Mouse (Mus musculus) urinary bladder, postnatal 10 days (tissue): ENCODE data around the gene Fcer1g.

Source experiments
- DNase-seq: peaks from one replicate; pipeline ENCODE4 v3.0.0; 2022; ENCODE audit warnings: low spot score

Fcer1g gene

GRCm38 (mm10) chr1:171234126-171234525, at the start of gene Fcer1g:
Fcer1g (minus strand) TSS chr1:171234365.
- DNase-seq, result no peak

GRCm38 (mm10) chr1:171283188-171284160, 49.3 kb upstream of the Fcer1g start:
- no peak for DNase-seq

- no peak for DNase-seq
These were observed 48.1 kb upstream of the Fcer1g start for GRCm38 (mm10) chr1:171282086-171282805.

- DNase-seq, result peak; percentile 62
These were observed 47.4 kb upstream of the Fcer1g start for GRCm38 (mm10) chr1:171281528-171281923.

- DNase-seq, result peak; percentile 51
These were observed 46.9 kb upstream of the Fcer1g start, which contains the start of gene Ppox for GRCm38 (mm10) chr1:171280916-171281527. Ppox (minus strand) TSS chr1:171281186.

- no peak for DNase-seq
These were observed 46.2 kb upstream of the Fcer1g start for GRCm38 (mm10) chr1:171280250-171280915.

- DNase-seq, result no peak
These were observed 45.6 kb upstream of the Fcer1g start for GRCm38 (mm10) chr1:171279721-171280120.

GRCm38 (mm10) chr1:171279012-171279705, 45.0 kb upstream of the Fcer1g start:
- no peak for DNase-seq

- no peak for DNase-seq
These were observed 44.3 kb upstream of the Fcer1g start for GRCm38 (mm10) chr1:171278436-171278835.

GRCm38 (mm10) chr1:171277736-171278135, 43.6 kb upstream of the Fcer1g start:
- DNase-seq, result no peak

GRCm38 (mm10) chr1:171276110-171276748, 42.1 kb upstream of the Fcer1g start:
- no peak for DNase-seq

- no peak for DNase-seq
These were observed 41.1 kb upstream of the Fcer1g start for GRCm38 (mm10) chr1:171275144-171275734.

- DNase-seq, result no peak
These were observed 40.0 kb upstream of the Fcer1g start for GRCm38 (mm10) chr1:171274171-171274570.

GRCm38 (mm10) chr1:171272086-171272485, 37.9 kb upstream of the Fcer1g start:
- no peak for DNase-seq

- DNase-seq, result no peak
These were observed 37.5 kb upstream of the Fcer1g start for GRCm38 (mm10) chr1:171271622-171272021.

GRCm38 (mm10) chr1:171271196-171271595, 37.0 kb upstream of the Fcer1g start:
- no peak for DNase-seq

- DNase-seq, result no peak
These were observed 36.4 kb upstream of the Fcer1g start for GRCm38 (mm10) chr1:171270573-171270900.

- peak; percentile 94 for DNase-seq
These were observed 35.8 kb upstream of the Fcer1g start, which contains the start of gene B4galt3 for GRCm38 (mm10) chr1:171269848-171270572. B4galt3 (plus strand) TSS chr1:171270328.

- no peak for DNase-seq
These were observed 34.2 kb upstream of the Fcer1g start for GRCm38 (mm10) chr1:171268341-171268740.
